Mouse (Mus musculus): ENCODE measurements around the gene Ltc4s. TPM values are rescaled to one million over a fixed set of nuclear protein-coding genes. Genes with fewer than 3 reads are reported as not detected.
A peak's percentile ranks its signal among the peaks of the same experiment; 100 is the strongest.

The Ltc4s gene
- 0.59 and 0.92 TPM in 2 replicates for polyA plus RNA-seq (2014; fragmentation: Nextera tagmentation; extraction: Ambion mirVana)

DNA sequence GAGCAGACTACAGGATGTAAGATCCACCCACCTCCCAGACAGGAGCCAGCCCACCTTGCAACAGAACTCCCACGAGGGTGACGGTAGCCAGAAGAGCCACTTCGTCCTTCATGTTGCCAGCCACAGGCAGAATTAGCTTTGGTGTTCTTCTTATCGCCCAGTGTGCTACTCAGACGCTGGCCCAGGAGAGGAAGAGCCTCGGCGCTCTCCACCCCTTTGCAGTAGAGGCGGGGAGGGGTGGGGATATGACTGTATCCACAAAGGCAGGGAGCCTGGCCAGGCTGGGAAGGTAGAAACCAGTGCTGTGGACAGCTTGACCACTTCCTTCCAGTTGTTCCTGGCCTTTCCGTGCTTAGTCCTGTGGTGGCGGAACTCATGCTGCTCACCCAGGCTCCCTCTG, at the start of gene Ltc4s:
TSS of gene Ltc4s (minus strand) at position 293 of the 400 bp plus-strand sequence.
- H3K27ac ChIP-seq (ENCODE audit: low read depth, low read length): no peak within 1 kb of the TSS
- H3K9me3 ChIP-seq (ENCODE audit: control insufficient read depth, low read length): no peaks in the 10 kb centered on the region
- ATAC-seq (ENCODE audit: low FRiP score) (no peak), DNase-seq (ENCODE audit: low spot score, missing footprints) (no peak)
- 49% methylated on average over 10 of the region's 10 CpGs for WGBS
- peaks cover 12% of the 10 kb centered on the region for H3K4me1 ChIP-seq (ENCODE audit: control insufficient read depth, insufficient read depth, low read length)
- H3K4me3 ChIP-seq (ENCODE audit: low read depth, low read length): peak within 1 kb of the TSS; percentile 56
- peaks cover 20% of the 10 kb centered on the region for H3K27me3 ChIP-seq (ENCODE audit: control insufficient read depth, insufficient read depth, low read length)
- no peak within 1 kb of the TSS for H3K9ac ChIP-seq (ENCODE audit: low read length)
- H3K36me3 ChIP-seq (ENCODE audit: control insufficient read depth, insufficient read depth, low read length): peaks cover 9% of the 10 kb centered on the region
- peak within 1 kb of the TSS; percentile 94 for H3K4me2 ChIP-seq

DNA sequence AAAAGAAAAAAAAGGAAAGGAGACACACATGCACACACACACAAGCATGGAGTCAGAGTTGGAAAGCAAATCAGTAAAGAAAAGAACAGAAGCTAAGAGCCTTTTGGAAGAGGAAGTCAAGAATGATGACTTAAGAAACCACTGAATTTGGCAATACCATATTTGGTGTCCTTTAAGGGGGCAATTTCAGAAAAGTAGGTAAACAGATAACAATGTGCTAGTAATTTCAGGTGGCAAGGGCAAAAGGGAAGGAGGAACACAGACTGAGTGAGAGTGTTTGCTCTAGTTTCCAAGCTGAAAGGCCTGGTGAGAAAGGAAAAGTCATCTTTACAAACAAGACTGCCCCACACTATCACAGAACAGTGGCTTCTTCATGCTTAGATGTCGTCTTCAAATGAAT, 48.0 kb upstream of the Ltc4s start:
- Histone ChIP-seq H3K4me3 (ENCODE audit: low read depth, low read length) (no peak overlapping the region), H3K9me3 (ENCODE audit: control insufficient read depth, low read length) (no peaks in the 10 kb centered on the region), H3K27ac (ENCODE audit: low read depth, low read length) (no peak overlapping the region), H3K4me2 (no peak overlapping the region), H3K36me3 (ENCODE audit: control insufficient read depth, insufficient read depth, low read length) (no peaks in the 10 kb centered on the region), H3K9ac (ENCODE audit: low read length) (no peak overlapping the region), H3K4me1 (ENCODE audit: control insufficient read depth, insufficient read depth, low read length) (peaks cover 14% of the 10 kb centered on the region), H3K27me3 (ENCODE audit: control insufficient read depth, insufficient read depth, low read length) (no peaks in the 10 kb centered on the region)
- no peak for ATAC-seq (ENCODE audit: low FRiP score)
- no peak for DNase-seq (ENCODE audit: low spot score, missing footprints)
- 97% methylated on average over 1 of the region's 1 CpGs for WGBS

DNA sequence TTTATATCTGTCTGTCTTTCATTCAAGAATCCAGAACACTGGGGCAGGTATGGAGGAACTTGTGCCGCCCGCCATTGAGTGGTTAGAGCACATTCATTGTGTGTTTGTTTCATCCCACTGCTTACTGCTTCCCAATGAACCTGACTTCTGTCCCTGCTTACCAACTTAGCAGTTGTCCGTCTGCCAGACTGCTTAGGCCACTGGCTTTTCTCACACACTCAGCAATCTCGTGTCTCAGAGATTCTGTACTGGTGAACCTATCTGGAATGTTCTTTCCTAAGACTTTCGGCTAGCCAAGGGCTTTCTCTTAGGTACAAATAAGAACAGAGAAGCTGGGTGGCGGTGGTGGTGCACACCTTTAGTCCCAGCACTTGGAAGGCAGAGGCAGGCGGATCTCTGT, 47.3 kb upstream of the Ltc4s start:
- no peak overlapping the region for H3K4me3 ChIP-seq (ENCODE audit: low read depth, low read length)
- no peaks in the 10 kb centered on the region for H3K9me3 ChIP-seq (ENCODE audit: control insufficient read depth, low read length)
- no peaks in the 10 kb centered on the region for H3K36me3 ChIP-seq (ENCODE audit: control insufficient read depth, insufficient read depth, low read length)
- DNase-seq (ENCODE audit: low spot score, missing footprints): no peak
- 95% methylated on average over 7 of the region's 7 CpGs for WGBS
- H3K4me1 ChIP-seq (ENCODE audit: control insufficient read depth, insufficient read depth, low read length): peaks cover 14% of the 10 kb centered on the region
- no peak overlapping the region for H3K4me2 ChIP-seq
- ATAC-seq (ENCODE audit: low FRiP score): no peak
- H3K27me3 ChIP-seq (ENCODE audit: control insufficient read depth, insufficient read depth, low read length): no peaks in the 10 kb centered on the region
- H3K9ac ChIP-seq (ENCODE audit: low read length): no peak overlapping the region
- no peak overlapping the region for H3K27ac ChIP-seq (ENCODE audit: low read depth, low read length)

DNA sequence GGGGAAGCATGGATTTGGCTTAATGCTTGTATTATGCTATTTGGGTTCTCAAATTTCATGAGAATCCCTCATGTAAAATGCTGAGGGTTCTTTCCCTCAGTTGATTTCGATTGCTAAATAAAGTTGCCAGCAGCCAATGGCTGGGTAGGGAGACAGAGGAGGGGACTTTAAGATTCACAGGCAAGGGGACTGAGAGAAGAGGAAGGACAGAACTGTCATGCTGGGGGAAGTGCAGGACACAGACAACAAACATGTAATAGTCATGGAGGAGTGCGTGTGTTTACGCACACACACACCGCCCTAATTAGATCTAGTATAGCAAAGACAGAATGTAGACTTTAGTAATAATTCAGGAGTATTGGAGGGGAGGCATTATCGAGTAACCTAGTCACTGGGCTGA, 46.8 kb upstream of the Ltc4s start:
- H3K4me1 ChIP-seq (ENCODE audit: control insufficient read depth, insufficient read depth, low read length): peaks cover 9% of the 10 kb centered on the region
- no peak overlapping the region for H3K4me3 ChIP-seq (ENCODE audit: low read depth, low read length)
- H3K9me3 ChIP-seq (ENCODE audit: control insufficient read depth, low read length): no peaks in the 10 kb centered on the region
- H3K27ac ChIP-seq (ENCODE audit: low read depth, low read length): no peak overlapping the region
- 96% methylated on average over 5 of the region's 5 CpGs for WGBS
- H3K36me3 ChIP-seq (ENCODE audit: control insufficient read depth, insufficient read depth, low read length): no peaks in the 10 kb centered on the region
- H3K4me2 ChIP-seq: no peak overlapping the region
- H3K9ac ChIP-seq (ENCODE audit: low read length): no peak overlapping the region
- DNase-seq (ENCODE audit: low spot score, missing footprints) (no peak), ATAC-seq (ENCODE audit: low FRiP score) (no peak)
- no peaks in the 10 kb centered on the region for H3K27me3 ChIP-seq (ENCODE audit: control insufficient read depth, insufficient read depth, low read length)

- no peak overlapping the region for H3K9ac ChIP-seq (ENCODE audit: low read length)
- no peak overlapping the region for H3K4me2 ChIP-seq
- H3K27ac ChIP-seq (ENCODE audit: low read depth, low read length): no peak overlapping the region
- 90% methylated on average over 1 of the region's 1 CpGs for WGBS
- no peaks in the 10 kb centered on the region for H3K36me3 ChIP-seq (ENCODE audit: control insufficient read depth, insufficient read depth, low read length)
- no peak overlapping the region for H3K4me3 ChIP-seq (ENCODE audit: low read depth, low read length)
- ATAC-seq (ENCODE audit: low FRiP score) (no peak), DNase-seq (ENCODE audit: low spot score, missing footprints) (no peak)
- H3K27me3 ChIP-seq (ENCODE audit: control insufficient read depth, insufficient read depth, low read length): no peaks in the 10 kb centered on the region
- H3K9me3 ChIP-seq (ENCODE audit: control insufficient read depth, low read length): no peaks in the 10 kb centered on the region
- H3K4me1 ChIP-seq (ENCODE audit: control insufficient read depth, insufficient read depth, low read length): no peaks in the 10 kb centered on the region
Measured at GRCm38 (mm10) chr11:50280053-50280452, 41.6 kb upstream of the Ltc4s start.

- H3K27me3 ChIP-seq (ENCODE audit: control insufficient read depth, insufficient read depth, low read length): no peaks in the 10 kb centered on the region
- H3K4me1 ChIP-seq (ENCODE audit: control insufficient read depth, insufficient read depth, low read length): no peaks in the 10 kb centered on the region
- no peak overlapping the region for H3K4me2 ChIP-seq
- WGBS: 91% methylated on average over 4 of the region's 4 CpGs
- ATAC-seq (ENCODE audit: low FRiP score) (no peak), DNase-seq (ENCODE audit: low spot score, missing footprints) (no peak)
- H3K27ac ChIP-seq (ENCODE audit: low read depth, low read length): no peak overlapping the region
- H3K9me3 ChIP-seq (ENCODE audit: control insufficient read depth, low read length): no peaks in the 10 kb centered on the region
- H3K36me3 ChIP-seq (ENCODE audit: control insufficient read depth, insufficient read depth, low read length): no peaks in the 10 kb centered on the region
- H3K9ac ChIP-seq (ENCODE audit: low read length): no peak overlapping the region
- no peak overlapping the region for H3K4me3 ChIP-seq (ENCODE audit: low read depth, low read length)
Measured at GRCm38 (mm10) chr11:50279005-50279404, 40.6 kb upstream of the Ltc4s start.

- ATAC-seq (ENCODE audit: low FRiP score) (no peak), DNase-seq (ENCODE audit: low spot score, missing footprints) (no peak)
- Histone ChIP-seq H3K9ac (ENCODE audit: low read length) (no peak overlapping the region), H3K27me3 (ENCODE audit: control insufficient read depth, insufficient read depth, low read length) (no peaks in the 10 kb centered on the region), H3K4me2 (no peak overlapping the region), H3K4me3 (ENCODE audit: low read depth, low read length) (no peak overlapping the region), H3K27ac (ENCODE audit: low read depth, low read length) (no peak overlapping the region), H3K4me1 (ENCODE audit: control insufficient read depth, insufficient read depth, low read length) (no peaks in the 10 kb centered on the region), H3K36me3 (ENCODE audit: control insufficient read depth, insufficient read depth, low read length) (no peaks in the 10 kb centered on the region), H3K9me3 (ENCODE audit: control insufficient read depth, low read length) (no peaks in the 10 kb centered on the region)
- 96% methylated on average over 6 of the region's 6 CpGs for WGBS
Measured at GRCm38 (mm10) chr11:50277706-50278105, 39.3 kb upstream of the Ltc4s start.

GRCm38 (mm10) chr11:50277025-50277424, 38.6 kb upstream of the Ltc4s start:
- Histone ChIP-seq H3K27me3 (ENCODE audit: control insufficient read depth, insufficient read depth, low read length) (no peaks in the 10 kb centered on the region), H3K4me3 (ENCODE audit: low read depth, low read length) (no peak overlapping the region), H3K27ac (ENCODE audit: low read depth, low read length) (no peak overlapping the region), H3K4me2 (no peak overlapping the region), H3K36me3 (ENCODE audit: control insufficient read depth, insufficient read depth, low read length) (no peaks in the 10 kb centered on the region), H3K9me3 (ENCODE audit: control insufficient read depth, low read length) (no peaks in the 10 kb centered on the region), H3K4me1 (ENCODE audit: control insufficient read depth, insufficient read depth, low read length) (no peaks in the 10 kb centered on the region), H3K9ac (ENCODE audit: low read length) (no peak overlapping the region)
- ATAC-seq (ENCODE audit: low FRiP score): no peak
- no peak for DNase-seq (ENCODE audit: low spot score, missing footprints)

- WGBS: 79% methylated on average over 5 of the region's 5 CpGs
- DNase-seq (ENCODE audit: low spot score, missing footprints) (no peak), ATAC-seq (ENCODE audit: low FRiP score) (no peak)
- Histone ChIP-seq H3K4me2 (no peak overlapping the region), H3K4me1 (ENCODE audit: control insufficient read depth, insufficient read depth, low read length) (no peaks in the 10 kb centered on the region), H3K27me3 (ENCODE audit: control insufficient read depth, insufficient read depth, low read length) (no peaks in the 10 kb centered on the region), H3K9ac (ENCODE audit: low read length) (no peak overlapping the region), H3K27ac (ENCODE audit: low read depth, low read length) (no peak overlapping the region), H3K9me3 (ENCODE audit: control insufficient read depth, low read length) (no peaks in the 10 kb centered on the region), H3K36me3 (ENCODE audit: control insufficient read depth, insufficient read depth, low read length) (no peaks in the 10 kb centered on the region), H3K4me3 (ENCODE audit: low read depth, low read length) (no peak overlapping the region)
Measured at GRCm38 (mm10) chr11:50275568-50276151, 37.2 kb upstream of the Ltc4s start.
